Mouse (Mus musculus) spleen, postnatal 14 days (tissue): Measurements from ENCODE around the gene Gm26602.
"Not testable (repeated sequence)": the region's sequence is repeated elsewhere in the genome, so short reads cannot be mapped to it uniquely, and the experiment has no call there.

ENCODE experiments used
- DNase-seq, 2 experiments: peaks; one replicate each; pipeline ENCODE4 v3.0.0; 2021 to 2022; ENCODE audit warnings: low spot score in 2 of 2

The Gm26602 gene

GRCm38 (mm10) chr10:79933145-79933679, 22.6 kb downstream of the Gm26602 start:
- DNase-seq = no peak

GRCm38 (mm10) chr10:79933861-79934260, 23.2 kb downstream of the Gm26602 start:
- DNase-seq = no peak

GRCm38 (mm10) chr10:79934272-79934721, 23.6 kb downstream of the Gm26602 start:
- no peak for DNase-seq

GRCm38 (mm10) chr10:79934794-79935569, 24.3 kb downstream of the Gm26602 start:
- no peak for DNase-seq

GRCm38 (mm10) chr10:79936284-79936910, 25.7 kb downstream of the Gm26602 start:
- no peak for DNase-seq

- peak; percentile 82 to 84 for DNase-seq
These were observed 26.3 kb downstream of the Gm26602 start for GRCm38 (mm10) chr10:79936911-79937441.

- DNase-seq = no peak
These were observed 27.3 kb downstream of the Gm26602 start for GRCm38 (mm10) chr10:79937775-79938526.

- peak; percentile 55 to 69 for DNase-seq
These were observed 30.1 kb downstream of the Gm26602 start for GRCm38 (mm10) chr10:79940749-79941148.

GRCm38 (mm10) chr10:79942988-79943387, 32.3 kb downstream of the Gm26602 start:
- DNase-seq = no peak

- no peak for DNase-seq
These were observed 32.8 kb downstream of the Gm26602 start for GRCm38 (mm10) chr10:79943471-79943901.

- no peak for DNase-seq
These were observed 35.0 kb downstream of the Gm26602 start for GRCm38 (mm10) chr10:79945507-79946234.

GRCm38 (mm10) chr10:79946752-79947322, 36.2 kb downstream of the Gm26602 start:
- DNase-seq = no peak

- DNase-seq = no peak
These were observed 36.8 kb downstream of the Gm26602 start for GRCm38 (mm10) chr10:79947502-79947901.

GRCm38 (mm10) chr10:79949873-79950272, 39.2 kb downstream of the Gm26602 start:
- no peak for DNase-seq

GRCm38 (mm10) chr10:79950661-79951060, 40.0 kb downstream of the Gm26602 start:
- DNase-seq = no peak

GRCm38 (mm10) chr10:79953946-79954345, 43.3 kb downstream of the Gm26602 start:
- peak in 1 of 2 experiments; percentile 54 for DNase-seq

GRCm38 (mm10) chr10:79955691-79956090, 45.0 kb downstream of the Gm26602 start:
- DNase-seq = no peak

GRCm38 (mm10) chr10:79956643-79957154, 46.0 kb downstream of the Gm26602 start:
- DNase-seq = no peak

- peak; percentile 75 to 88 for DNase-seq
These were observed 47.6 kb downstream of the Gm26602 start for GRCm38 (mm10) chr10:79958140-79958816.

- not testable (repeated sequence) for DNase-seq
These were observed 48.8 kb downstream of the Gm26602 start for GRCm38 (mm10) chr10:79959412-79959811.
